Mouse (Mus musculus) thymus, adult 2 months (tissue): ENCODE data around the gene Gm49486.

Experiments used
- CTCF ChIP-seq: fragments of 200-500 bp; IDR thresholded peaks from 2 replicates; pipeline ENCODE4 v1.5.1; 2012; ENCODE audit warnings: mild to moderate bottlenecking, control low read depth, low read length, moderate library complexity, borderline replicate concordance; ENCODE audit not compliant: control insufficient read depth, poor library complexity, insufficient read depth; ENCODE audit errors: extremely low read depth
- POLR2A ChIP-seq: fragments of 200-500 bp; IDR thresholded peaks from 2 replicates; pipeline ENCODE4 v1.6.1; 2012; ENCODE audit warnings: mild to moderate bottlenecking, low read length, control low read depth, moderate library complexity; ENCODE audit not compliant: control insufficient read depth, poor library complexity, insufficient read depth; ENCODE audit errors: extremely low read depth

GRCm38 (mm10) chr15:79292779-79293178, 63.6 kb downstream of the Gm49486 start:
- TF ChIP-seq CTCF = no peak
- TF ChIP-seq POLR2A = no peak
